Mouse (Mus musculus) ES-Bruce4 (cell line): Measurements from ENCODE around the gene Iffo2.

ENCODE experiments used
- CTCF ChIP-seq: IDR thresholded peaks from one replicate; pipeline ENCODE4 v1.8.1; 2011; ENCODE audit warnings: low read depth, low read length
- EP300 ChIP-seq: IDR thresholded peaks from 2 replicates; pipeline ENCODE4 v1.6.1; 2011; ENCODE audit warnings: low read depth, low read length; ENCODE audit not compliant: insufficient read depth
- POLR2A ChIP-seq: IDR thresholded peaks from one replicate; pipeline ENCODE4 v1.8.1; 2011; ENCODE audit warnings: low read length; ENCODE audit not compliant: insufficient read depth

- no peak for TF ChIP-seq POLR2A
- no peak for TF ChIP-seq EP300
- no peak for TF ChIP-seq CTCF
These were observed 39.8 kb upstream of the Iffo2 start for GRCm38 (mm10) chr4:139490413-139491055.
